Mouse (Mus musculus): ENCODE results near the gene Rilpl1. TPM values are rescaled to one million over a fixed set of nuclear protein-coding genes. Genes with fewer than 3 reads are reported as not detected.
"Not testable (repeated sequence)": the region's sequence is repeated elsewhere in the genome, so short reads cannot be mapped to it uniquely, and the experiment has no call there.

The Rilpl1 gene
- polyA plus RNA-seq, 1 experiment from 2014 or later: 1.6 TPM

DNA sequence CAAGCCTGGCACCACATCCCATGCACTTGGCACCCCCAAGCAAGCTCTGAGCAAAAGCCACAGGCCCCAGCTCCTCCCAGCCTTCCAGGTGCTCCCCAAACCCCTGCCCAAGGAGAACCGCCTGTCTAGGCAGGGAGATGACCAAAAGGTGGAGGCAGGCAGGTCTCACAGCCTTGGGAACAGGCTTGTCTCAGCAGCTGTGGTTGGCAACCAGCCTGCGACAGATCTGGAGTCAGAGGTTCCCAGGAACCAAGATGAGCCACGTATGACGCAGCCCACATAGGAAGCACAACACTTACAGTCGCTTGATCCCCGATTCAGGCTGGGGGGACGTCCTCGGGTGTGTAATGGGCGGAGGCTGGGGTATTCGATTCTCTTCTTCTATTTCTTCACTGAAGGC is 29.6 kb downstream of the Rilpl1 start:
- no peaks in the 10 kb centered on the region for H3K9me3 ChIP-seq (replicated peaks; ENCODE audit: control insufficient read depth, low read length)
- ATAC-seq (ENCODE audit: low read depth): no peak
- WGBS (ENCODE audit: insufficient replicate concordance): 78% methylated on average over 10 of the region's 10 CpGs
- no peak overlapping the region for H3K4me2 ChIP-seq (ENCODE audit: low read depth, low read length)
- peaks cover 21% of the 10 kb centered on the region for H3K4me1 ChIP-seq (ENCODE audit: control insufficient read depth, low read depth, low read length)
- no peak overlapping the region for H3K9ac ChIP-seq (ENCODE audit: low read depth, low read length)
- no peaks in the 10 kb centered on the region for H3K27me3 ChIP-seq (ENCODE audit: control insufficient read depth, insufficient read depth, low read depth, low read length)
- no peak overlapping the region for H3K27ac ChIP-seq (ENCODE audit: low read length)
- H3K36me3 ChIP-seq (ENCODE audit: control insufficient read depth, insufficient read depth): no peaks in the 10 kb centered on the region
- no peak overlapping the region for H3K4me3 ChIP-seq (ENCODE audit: low read depth, low read length)

DNA sequence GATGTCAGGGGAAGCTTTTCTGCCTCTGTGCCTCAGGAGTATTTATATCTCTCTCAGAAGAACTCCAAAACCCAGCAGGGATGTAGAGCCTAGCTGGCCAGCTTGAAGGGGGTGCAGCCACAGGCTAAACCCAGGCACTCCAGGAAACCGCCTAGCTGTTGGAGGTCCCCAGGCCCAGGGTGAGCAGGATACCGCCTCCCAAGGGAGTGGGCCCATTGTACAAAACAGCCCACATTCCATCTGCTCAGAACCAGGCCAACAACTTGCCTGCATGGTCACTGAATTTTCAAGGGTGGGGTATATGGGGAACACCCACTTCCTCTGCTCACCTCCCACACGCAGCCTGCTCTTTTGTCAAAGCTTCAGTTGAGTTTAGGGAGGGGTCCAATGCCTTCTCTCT is 30.6 kb downstream of the Rilpl1 start:
- Histone ChIP-seq H3K9me3 (replicated peaks; ENCODE audit: control insufficient read depth, low read length) (no peaks in the 10 kb centered on the region), H3K36me3 (ENCODE audit: control insufficient read depth, insufficient read depth) (no peaks in the 10 kb centered on the region), H3K4me3 (ENCODE audit: low read depth, low read length) (no peak overlapping the region), H3K4me2 (ENCODE audit: low read depth, low read length) (no peak overlapping the region), H3K27me3 (ENCODE audit: control insufficient read depth, insufficient read depth, low read depth, low read length) (no peaks in the 10 kb centered on the region), H3K9ac (ENCODE audit: low read depth, low read length) (no peak overlapping the region), H3K4me1 (ENCODE audit: control insufficient read depth, low read depth, low read length) (peaks cover 23% of the 10 kb centered on the region), H3K27ac (ENCODE audit: low read length) (no peak overlapping the region)
- no peak for ATAC-seq (ENCODE audit: low read depth)
- WGBS (ENCODE audit: insufficient replicate concordance): 87% methylated on average over 3 of the region's 3 CpGs

DNA sequence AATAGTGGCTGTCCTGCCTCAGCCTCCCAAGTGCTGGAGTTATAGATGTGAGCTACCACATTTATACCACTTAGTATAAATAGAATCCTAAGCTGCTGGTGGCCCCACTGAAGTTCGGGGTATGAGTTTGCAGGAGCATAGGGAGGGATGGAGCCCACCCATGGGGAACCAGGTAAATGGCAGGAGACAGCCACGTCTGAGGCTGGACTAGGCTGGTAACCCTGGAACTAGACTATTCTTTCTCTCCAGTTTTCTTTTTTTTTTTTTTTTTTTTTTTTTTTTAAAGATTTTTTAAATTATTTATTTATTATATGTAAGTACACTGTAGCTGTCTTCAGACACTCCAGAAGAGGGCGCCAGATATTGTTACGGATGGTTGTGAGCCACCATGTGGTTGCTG is 31.2 kb downstream of the Rilpl1 start:
- H3K4me2 ChIP-seq (ENCODE audit: low read depth, low read length); H3K27ac ChIP-seq (ENCODE audit: low read length); H3K27me3 ChIP-seq (ENCODE audit: control insufficient read depth, insufficient read depth, low read depth, low read length); H3K4me3 ChIP-seq (ENCODE audit: low read depth, low read length); H3K36me3 ChIP-seq (ENCODE audit: control insufficient read depth, insufficient read depth); H3K9me3 ChIP-seq (replicated peaks; ENCODE audit: control insufficient read depth, low read length); ATAC-seq (ENCODE audit: low read depth); H3K9ac ChIP-seq (ENCODE audit: low read depth, low read length): not testable (repeated sequence)
- peaks cover 23% of the 10 kb centered on the region for H3K4me1 ChIP-seq (ENCODE audit: control insufficient read depth, low read depth, low read length)
- 80% methylated on average over 2 of the region's 4 CpGs for WGBS (ENCODE audit: insufficient replicate concordance)

GRCm38 (mm10) chr5:124499001-124499400 is 32.2 kb downstream of the Rilpl1 start:
- peaks cover 23% of the 10 kb centered on the region for H3K4me1 ChIP-seq (ENCODE audit: control insufficient read depth, low read depth, low read length)
- H3K9me3 ChIP-seq (replicated peaks; ENCODE audit: control insufficient read depth, low read length): no peaks in the 10 kb centered on the region
- H3K27ac ChIP-seq (ENCODE audit: low read length): no peak overlapping the region
- no peak for ATAC-seq (ENCODE audit: low read depth)
- no peaks in the 10 kb centered on the region for H3K36me3 ChIP-seq (ENCODE audit: control insufficient read depth, insufficient read depth)
- H3K9ac ChIP-seq (ENCODE audit: low read depth, low read length): no peak overlapping the region
- H3K4me3 ChIP-seq (ENCODE audit: low read depth, low read length): no peak overlapping the region
- WGBS (ENCODE audit: insufficient replicate concordance): 24% methylated on average over 5 of the region's 5 CpGs
- H3K4me2 ChIP-seq (ENCODE audit: low read depth, low read length): no peak overlapping the region
- H3K27me3 ChIP-seq (ENCODE audit: control insufficient read depth, insufficient read depth, low read depth, low read length): no peaks in the 10 kb centered on the region

GRCm38 (mm10) chr5:124498221-124498876 is 32.8 kb downstream of the Rilpl1 start:
- Histone ChIP-seq H3K9ac (ENCODE audit: low read depth, low read length) (no peak overlapping the region), H3K4me2 (ENCODE audit: low read depth, low read length) (peak overlapping the region; percentile 6; the same call in 1 of the 2 replicates), H3K36me3 (ENCODE audit: control insufficient read depth, insufficient read depth) (no peaks in the 10 kb centered on the region), H3K4me1 (ENCODE audit: control insufficient read depth, low read depth, low read length) (peaks cover 23% of the 10 kb centered on the region), H3K9me3 (replicated peaks; ENCODE audit: control insufficient read depth, low read length) (no peaks in the 10 kb centered on the region), H3K27ac (ENCODE audit: low read length) (peak overlapping the region; percentile 35; the same call in 1 of the 2 replicates), H3K27me3 (ENCODE audit: control insufficient read depth, insufficient read depth, low read depth, low read length) (no peaks in the 10 kb centered on the region), H3K4me3 (ENCODE audit: low read depth, low read length) (no peak overlapping the region)
- peak; percentile 19; the same call in 1 of the 2 replicates for ATAC-seq (ENCODE audit: low read depth)
- 20% methylated on average over 9 of the region's 9 CpGs for WGBS (ENCODE audit: insufficient replicate concordance)

GRCm38 (mm10) chr5:124496614-124497514 is 34.3 kb downstream of the Rilpl1 start:
- WGBS (ENCODE audit: insufficient replicate concordance): 35% methylated on average over 15 of the region's 15 CpGs
- Histone ChIP-seq H3K27me3 (ENCODE audit: control insufficient read depth, insufficient read depth, low read depth, low read length) (no peaks in the 10 kb centered on the region), H3K27ac (ENCODE audit: low read length) (no peak overlapping the region), H3K4me1 (ENCODE audit: control insufficient read depth, low read depth, low read length) (peaks cover 23% of the 10 kb centered on the region), H3K9ac (ENCODE audit: low read depth, low read length) (no peak overlapping the region), H3K36me3 (ENCODE audit: control insufficient read depth, insufficient read depth) (no peaks in the 10 kb centered on the region), H3K4me2 (ENCODE audit: low read depth, low read length) (peak overlapping the region; percentile 40), H3K4me3 (ENCODE audit: low read depth, low read length) (peak overlapping the region; percentile 20; the same call in 1 of the 2 replicates), H3K9me3 (replicated peaks; ENCODE audit: control insufficient read depth, low read length) (no peaks in the 10 kb centered on the region)
- peak; percentile 45; the same call in 1 of the 2 replicates for ATAC-seq (ENCODE audit: low read depth)

GRCm38 (mm10) chr5:124495547-124495946 is 35.6 kb downstream of the Rilpl1 start:
- H3K27ac ChIP-seq (ENCODE audit: low read length): no peak overlapping the region
- no peaks in the 10 kb centered on the region for H3K9me3 ChIP-seq (replicated peaks; ENCODE audit: control insufficient read depth, low read length)
- H3K27me3 ChIP-seq (ENCODE audit: control insufficient read depth, insufficient read depth, low read depth, low read length): no peaks in the 10 kb centered on the region
- H3K4me2 ChIP-seq (ENCODE audit: low read depth, low read length): no peak overlapping the region
- no peak overlapping the region for H3K9ac ChIP-seq (ENCODE audit: low read depth, low read length)
- no peak overlapping the region for H3K4me3 ChIP-seq (ENCODE audit: low read depth, low read length)
- ATAC-seq (ENCODE audit: low read depth): no peak
- 0 out of 2 replicates have a peak, but pooled peaks cover 2% of the 10 kb centered on the region for H3K36me3 ChIP-seq (ENCODE audit: control insufficient read depth, insufficient read depth)
- 69% methylated on average over 7 of the region's 7 CpGs for WGBS (ENCODE audit: insufficient replicate concordance)
- H3K4me1 ChIP-seq (ENCODE audit: control insufficient read depth, low read depth, low read length): peaks cover 23% of the 10 kb centered on the region

GRCm38 (mm10) chr5:124493455-124493854 is 37.7 kb downstream of the Rilpl1 start:
- Histone ChIP-seq H3K36me3 (ENCODE audit: control insufficient read depth, insufficient read depth) (0 out of 2 replicates have a peak, but pooled peaks cover 2% of the 10 kb centered on the region), H3K27me3 (ENCODE audit: control insufficient read depth, insufficient read depth, low read depth, low read length) (no peaks in the 10 kb centered on the region)
- WGBS (ENCODE audit: insufficient replicate concordance): 65% methylated on average over 11 of the region's 11 CpGs

GRCm38 (mm10) chr5:124492618-124493017 is 38.6 kb downstream of the Rilpl1 start:
- WGBS (ENCODE audit: insufficient replicate concordance): 59% methylated on average over 4 of the region's 4 CpGs
- Histone ChIP-seq H3K4me2 (ENCODE audit: low read depth, low read length) (no peak overlapping the region), H3K27ac (ENCODE audit: low read length) (no peak overlapping the region), H3K27me3 (ENCODE audit: control insufficient read depth, insufficient read depth, low read depth, low read length) (no peaks in the 10 kb centered on the region), H3K4me1 (ENCODE audit: control insufficient read depth, low read depth, low read length) (peaks cover 7% of the 10 kb centered on the region), H3K4me3 (ENCODE audit: low read depth, low read length) (no peak overlapping the region), H3K9ac (ENCODE audit: low read depth, low read length) (no peak overlapping the region), H3K36me3 (ENCODE audit: control insufficient read depth, insufficient read depth) (0 out of 2 replicates have a peak, but pooled peaks cover 2% of the 10 kb centered on the region), H3K9me3 (replicated peaks; ENCODE audit: control insufficient read depth, low read length) (no peaks in the 10 kb centered on the region)
- ATAC-seq (ENCODE audit: low read depth): no peak

More at GRCm38 (mm10) chr5:124493455-124493854, 37.7 kb downstream of the Rilpl1 start:
- peaks cover 13% of the 10 kb centered on the region for H3K4me1 ChIP-seq (ENCODE audit: control insufficient read depth, low read depth, low read length)
- H3K4me2 ChIP-seq (ENCODE audit: low read depth, low read length): no peak overlapping the region
- no peak overlapping the region for H3K4me3 ChIP-seq (ENCODE audit: low read depth, low read length)
- no peaks in the 10 kb centered on the region for H3K9me3 ChIP-seq (replicated peaks; ENCODE audit: control insufficient read depth, low read length)
- ATAC-seq (ENCODE audit: low read depth): no peak
- no peak overlapping the region for H3K27ac ChIP-seq (ENCODE audit: low read length)
- H3K9ac ChIP-seq (ENCODE audit: low read depth, low read length): no peak overlapping the region

Measured in liver, embryonic 16.5 days (tissue).